Mouse (Mus musculus): ENCODE measurements around the gene Tulp2.

- no peak for TF ChIP-seq CTCF (IDR thresholded peaks at IDR 0.05; ENCODE audit: low read depth, low read length)
- TF ChIP-seq POLR2A (IDR thresholded peaks at IDR 0.05; ENCODE audit: borderline replicate concordance, low read depth, low read length): no peak
These were observed 16.8 kb downstream of the Tulp2 start for GRCm38 (mm10) chr7:45498427-45498826.

Data from bone marrow macrophage, adult 2 months (primary cell).